Mouse (Mus musculus): ENCODE measurements around the gene Unc5cl.

GRCm38 (mm10) chr17:48437421-48437911 is 17.2 kb upstream of the Unc5cl start:
- TF ChIP-seq CTCF (IDR thresholded peaks at IDR 0.05; ENCODE audit: low read depth, low read length), result no peak
- TF ChIP-seq POLR2A (IDR thresholded peaks at IDR 0.05; ENCODE audit: extremely low read depth, insufficient read depth, low read length), result no peak

Measured in liver, adult 2 months (tissue).